Mouse (Mus musculus) layer of hippocampus, adult 8-10 months (tissue): ENCODE measurements at regions not wholly inside any gene's neighbourhood (a gene's known extent, or its start where the extent isn't known, plus 50 kb on each side); places are given as distances from the start of the nearest gene placed in this dataset.
"Not testable (repeated sequence)": the region's sequence is repeated elsewhere in the genome, so short reads cannot be mapped to it uniquely, and the experiment has no call there.

Source experiments
- DNase-seq, 2 experiments: peaks; one replicate each; pipeline ENCODE4 v3.0.0; 2022; ENCODE audit warnings: low spot score in 2 of 2

DNA sequence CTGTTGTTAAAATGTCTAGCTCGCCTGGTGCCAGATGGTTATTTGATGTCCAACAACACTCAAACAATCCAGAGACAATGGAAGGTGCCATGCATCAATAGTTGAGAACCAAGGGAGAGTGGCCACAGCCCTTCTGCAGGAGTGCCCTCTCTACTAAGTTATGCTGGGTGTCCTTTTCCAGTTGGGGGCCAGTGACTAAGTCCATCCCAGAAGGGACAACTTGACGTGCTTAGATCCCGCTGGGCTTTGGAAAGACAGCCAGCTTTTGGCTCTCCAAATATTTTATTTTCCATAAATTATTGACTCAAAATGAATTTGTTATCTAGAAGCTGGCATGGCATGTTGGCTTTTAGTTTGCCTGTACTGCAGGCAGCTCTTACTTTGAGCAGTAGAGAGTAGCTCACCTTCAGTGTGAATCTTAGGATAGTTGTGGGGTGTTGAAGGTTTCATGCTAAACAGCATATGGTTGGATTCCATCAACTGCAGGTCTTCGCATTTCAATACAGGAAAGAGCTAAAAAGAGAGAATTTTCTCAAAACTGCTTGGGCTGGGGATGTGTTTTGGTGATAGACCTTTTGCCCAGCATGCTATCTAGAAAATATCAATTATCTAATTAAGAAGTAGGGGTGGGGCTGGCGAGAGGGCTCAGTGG, 120.8 kb upstream of the Cpsf6 start:
- no peak for DNase-seq

DNA sequence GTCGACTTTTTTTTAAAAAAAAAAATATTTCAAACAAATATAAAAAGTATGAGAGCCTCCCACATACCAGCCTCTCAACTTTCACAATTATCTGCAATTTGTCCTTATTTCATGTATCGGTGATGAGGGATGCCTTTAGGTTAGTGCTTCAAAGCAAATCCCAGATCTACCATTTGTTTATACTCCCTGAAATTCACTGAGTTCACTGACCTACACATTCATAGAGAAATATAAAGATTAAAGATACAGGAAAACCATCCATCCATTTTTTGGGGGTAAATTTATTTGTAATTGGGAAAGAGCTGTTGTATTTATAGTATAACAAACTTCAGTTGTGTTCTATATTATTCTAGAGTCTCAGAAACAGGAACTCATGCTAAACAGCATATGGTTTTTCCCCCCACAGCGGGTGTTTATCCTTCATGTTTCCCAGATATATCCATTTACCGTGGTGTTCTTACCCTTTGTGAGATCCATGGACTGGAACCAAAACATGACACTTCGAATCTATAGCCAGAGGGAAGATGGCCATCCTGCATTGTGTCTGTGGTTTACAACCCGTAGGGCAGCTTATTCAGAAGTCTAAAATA, 120.1 kb upstream of the Cpsf6 start:
- no peak for DNase-seq

DNA sequence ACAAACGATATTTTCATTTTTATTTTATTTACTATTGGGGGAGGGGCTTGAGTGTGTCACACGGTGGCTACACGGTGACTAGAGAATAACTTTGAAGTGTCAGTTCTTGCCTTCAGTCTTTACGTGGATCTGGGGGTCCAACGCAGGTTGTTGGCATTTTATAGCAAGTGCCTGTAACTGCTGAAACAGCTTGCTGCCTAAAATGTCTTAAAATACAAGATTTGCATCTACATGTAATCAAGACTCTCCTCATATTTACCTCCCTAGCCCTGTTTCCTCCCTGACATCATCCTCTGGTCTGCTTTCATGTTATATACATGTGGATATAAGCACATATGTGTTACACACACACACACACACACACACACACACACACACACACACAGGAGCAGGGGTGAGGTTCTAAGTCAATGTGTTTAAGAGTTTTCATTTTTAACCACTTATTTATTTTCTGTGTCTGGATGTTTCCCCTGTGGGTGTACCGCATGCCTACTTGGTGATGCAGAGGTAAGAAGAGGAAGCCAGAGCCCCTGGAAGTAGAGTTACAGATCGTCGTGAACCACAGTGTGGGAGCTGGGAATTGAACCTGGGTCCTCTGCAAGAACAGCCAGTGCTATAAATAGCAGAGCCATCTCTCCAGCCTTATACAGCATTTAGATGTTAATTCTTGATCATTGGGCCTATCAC, 119.5 kb upstream of the Cpsf6 start:
- no peak for DNase-seq

DNA sequence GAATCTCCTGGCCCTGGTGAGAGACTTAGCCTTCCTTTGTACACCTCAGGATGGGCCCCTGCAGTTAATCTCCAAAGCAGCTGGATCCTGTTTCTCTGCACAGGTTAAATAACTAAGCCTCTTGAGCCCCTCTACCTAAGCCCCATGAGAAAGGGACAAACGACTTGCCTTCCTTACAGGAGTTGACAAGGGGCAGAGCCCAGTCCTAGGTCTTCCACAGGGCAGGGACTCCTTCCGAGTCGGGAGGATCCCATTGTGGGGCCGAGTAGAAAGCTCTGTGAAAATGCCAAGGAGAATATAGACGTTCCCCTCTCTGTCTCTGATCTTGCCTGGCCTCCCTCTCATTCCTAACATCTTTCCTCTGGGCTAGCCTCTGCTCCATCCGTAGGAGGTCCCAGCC, 118.7 kb upstream of the Cpsf6 start:
- no peak for DNase-seq

- DNase-seq, result no peak
Measured at GRCm38 (mm10) chr10:117497565-117498256, 117.9 kb upstream of the Cpsf6 start.

- DNase-seq, result not testable (repeated sequence)
Measured at GRCm38 (mm10) chr10:117497082-117497481, 117.3 kb upstream of the Cpsf6 start.

GRCm38 (mm10) chr10:117496064-117497011, 116.5 kb upstream of the Cpsf6 start:
- no peak for DNase-seq

DNA sequence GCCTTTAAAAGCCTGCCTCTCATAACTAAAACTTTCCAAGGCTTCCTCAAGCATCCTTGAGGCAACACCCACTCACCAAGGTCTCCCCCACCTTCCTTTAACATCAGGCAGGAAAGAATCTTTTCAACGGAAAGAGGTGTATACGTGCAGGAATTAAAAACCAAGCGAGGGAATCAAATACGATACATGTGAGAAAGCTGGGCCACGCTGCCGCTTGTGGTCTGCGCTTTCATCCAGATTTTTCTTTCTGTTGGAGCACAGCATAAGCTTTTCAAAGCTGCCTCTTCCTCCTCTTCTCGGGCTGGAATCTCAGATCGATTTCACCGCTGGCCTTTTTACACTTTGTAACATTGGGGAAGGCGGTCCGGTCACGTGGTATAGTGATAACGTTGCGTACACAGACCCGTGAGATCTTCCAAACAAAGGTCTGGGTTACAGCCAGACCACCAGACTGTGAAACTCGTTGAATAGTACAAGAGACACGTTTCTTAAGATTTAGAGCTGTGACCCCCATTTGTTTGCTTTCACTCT, 114.4 kb upstream of the Cpsf6 start:
- DNase-seq, result no peak

DNA sequence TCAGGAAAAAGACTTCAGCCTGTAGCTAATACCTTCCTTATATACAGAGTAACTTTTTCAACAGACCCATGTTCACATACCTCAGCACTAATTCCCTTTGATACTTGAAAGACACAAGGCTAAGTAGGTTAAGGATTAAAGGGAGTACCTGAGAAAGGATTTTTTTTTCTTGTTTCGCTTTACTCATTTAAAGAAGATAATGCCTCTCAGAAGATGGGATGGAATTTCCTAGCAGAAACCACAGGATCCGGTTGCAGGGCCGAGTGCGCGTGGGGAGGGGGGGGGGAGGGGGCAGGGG, 114.0 kb upstream of the Cpsf6 start:
- DNase-seq, result no peak

GRCm38 (mm10) chr10:117493091-117493823, 113.4 kb upstream of the Cpsf6 start:
- DNase-seq, result no peak

DNA sequence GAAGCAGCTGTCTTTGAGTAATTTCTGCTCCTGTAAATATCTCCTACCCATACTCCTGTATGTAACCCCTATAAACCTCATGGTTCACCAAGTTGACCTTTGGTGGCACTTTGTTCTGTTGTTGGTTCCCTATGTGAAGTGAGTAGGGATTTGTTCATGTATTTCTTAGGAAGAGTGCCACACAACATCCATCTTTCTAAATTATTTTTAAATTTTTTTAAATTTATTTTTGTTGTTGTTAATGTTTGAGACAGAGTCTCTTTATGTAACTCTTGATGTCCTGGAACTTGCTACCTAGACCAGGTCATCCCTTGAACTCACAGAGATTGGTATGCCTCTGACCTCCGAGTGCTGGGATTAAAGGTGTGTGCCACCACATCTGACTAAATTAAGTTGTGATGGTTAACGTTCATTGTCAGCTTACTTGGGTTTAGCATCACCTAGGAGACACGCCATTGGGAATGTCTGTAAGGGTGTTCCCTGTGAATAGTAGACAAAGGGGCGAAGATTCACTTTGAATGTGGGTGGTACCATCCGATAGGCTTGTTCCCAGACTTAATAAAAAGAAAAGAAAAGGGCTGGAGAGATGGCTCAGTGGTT, 112.7 kb upstream of the Cpsf6 start:
- no peak for DNase-seq

GRCm38 (mm10) chr10:117491711-117492110, 111.9 kb upstream of the Cpsf6 start:
- DNase-seq, result no peak

- no peak for DNase-seq
Measured at GRCm38 (mm10) chr10:117490851-117491595, 111.2 kb upstream of the Cpsf6 start.

- DNase-seq, result no peak
Measured at GRCm38 (mm10) chr10:117483091-117483600, 103.3 kb upstream of the Cpsf6 start.

DNA sequence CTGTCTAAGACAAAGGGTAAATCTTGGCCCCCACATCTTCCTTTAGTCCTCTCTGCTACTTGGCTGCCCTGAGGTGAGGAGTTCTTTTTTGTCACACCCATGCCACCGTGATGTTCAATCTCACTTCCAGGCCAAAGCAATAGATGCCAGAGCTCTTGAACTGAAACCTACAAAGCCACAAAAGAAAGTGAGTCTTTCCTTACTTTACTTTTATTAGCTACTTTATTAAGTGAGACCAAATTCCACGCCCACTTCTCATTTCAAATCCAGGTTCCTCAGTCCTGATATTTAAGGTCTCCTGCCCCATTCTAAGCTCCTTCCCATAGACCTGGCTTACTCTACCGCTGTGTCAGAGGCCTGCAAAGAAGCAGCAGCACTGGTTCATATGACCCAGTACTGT, 102.5 kb upstream of the Cpsf6 start:
- no peak for DNase-seq

- DNase-seq, result no peak
Measured at GRCm38 (mm10) chr10:117481341-117481990, 101.7 kb upstream of the Cpsf6 start.

DNA sequence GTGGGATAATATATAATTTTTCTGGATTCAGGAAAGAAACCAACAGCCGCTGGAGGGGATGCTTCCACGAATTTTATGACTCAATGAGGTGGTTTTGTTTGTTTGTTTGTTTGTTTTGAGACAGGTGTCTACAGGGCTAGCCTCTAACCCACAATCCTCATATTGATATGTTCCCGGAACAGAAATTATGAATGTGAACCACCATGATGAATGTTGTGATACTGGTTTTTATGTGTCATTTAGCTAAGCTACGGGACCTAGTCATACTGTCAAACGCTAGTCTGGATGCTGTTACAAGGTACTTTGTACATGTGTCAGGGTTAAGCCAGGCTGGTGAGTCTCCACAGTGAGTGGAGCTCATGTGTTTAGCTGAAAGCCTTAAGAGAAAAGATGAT, 100.6 kb upstream of the Cpsf6 start:
- no peak for DNase-seq

- no peak for DNase-seq
Measured at GRCm38 (mm10) chr10:117479721-117480455, 100.1 kb upstream of the Cpsf6 start.
